Mouse (Mus musculus) forebrain, postnatal 0 days (tissue): ENCODE data around the gene Sprn. TPM values are rescaled to one million over a fixed set of nuclear protein-coding genes. Genes with fewer than 3 reads are reported as not detected.

ENCODE experiments used
- ATAC-seq: fragments of 200-750 bp; cut with Nextera tagmentation; 2 replicates; pipeline ENCODE4 v1.8.0; 2017; ENCODE audit warnings: mild to moderate bottlenecking, moderate library complexity
- DNase-seq: peaks from one replicate; pipeline ENCODE4 v3.0.0-alpha.2; 2015
- H3K27ac ChIP-seq: fragments of 300-500 bp; sonication (generic); 2 replicates; pipeline ENCODE4 v1.5.1; 2014; ENCODE audit warnings: low read depth, mild to moderate bottlenecking, antibody characterized with exemption, low read length, moderate library complexity, mixed read lengths
- H3K27me3 ChIP-seq: fragments of 300-500 bp; sonication (generic); 2 replicates; pipeline ENCODE4 v1.6.1; 2014; ENCODE audit warnings: mild to moderate bottlenecking, low read length, mixed read lengths; ENCODE audit not compliant: insufficient read depth
- H3K36me3 ChIP-seq: fragments of 300-500 bp; sonication (generic); 2 replicates; pipeline ENCODE4 v1.6.1; 2014; ENCODE audit warnings: mild to moderate bottlenecking, moderate library complexity; ENCODE audit not compliant: insufficient read depth
- H3K4me1 ChIP-seq: fragments of 300-500 bp; sonication (generic); 2 replicates; pipeline ENCODE4 v1.6.1; 2014; ENCODE audit warnings: antibody characterized with exemption; ENCODE audit not compliant: insufficient read depth
- H3K4me2 ChIP-seq: fragments of 300-500 bp; sonication (generic); 2 replicates; pipeline ENCODE4 v1.6.1; 2014; ENCODE audit warnings: low read depth, mild to moderate bottlenecking, moderate library complexity
- H3K4me3 ChIP-seq: fragments of 300-500 bp; sonication (generic); 2 replicates; pipeline ENCODE4 v1.5.1; 2014; ENCODE audit warnings: low read depth, low read length, mixed read lengths
- H3K9ac ChIP-seq: fragments of 300-500 bp; sonication (generic); 2 replicates; pipeline ENCODE4 v1.6.1; 2014; ENCODE audit warnings: mild to moderate bottlenecking
- H3K9me3 ChIP-seq: fragments of 300-500 bp; sonication (generic); 2 replicates; pipeline ENCODE4 v1.6.1; 2016; ENCODE audit warnings: low read length
- CTCF ChIP-seq: sonication (generic); IDR thresholded peaks from 2 replicates; pipeline ENCODE4 v1.5.1; 2016; ENCODE audit warnings: antibody characterized with exemption, control low read depth, low read depth
- WGBS: fragments of 180-500 bp; shearing (Covaris S2); extraction: QIAGEN DNeasy Blood & Tissue Kit; methylation state at CpG from one replicate; pipeline ENCODE4 v1.1.7; 2014; 5-methylcytosine and 5-hydroxymethylcytosine counted together
- polyA plus RNA-seq: library from polyadenylated mRNA; unstranded; fragments of >200 nt; fragmentation: Nextera tagmentation; extraction: Ambion mirVana; gene quantifications from 2 replicates; pipeline ENCODE4 v1.2.1, GENCODE M21; 2015
- total RNA-seq: library from RNA; depleted of rRNA; stranded (reverse); fragments of >200 nt; gene quantifications from 2 replicates; pipeline ENCODE4 v1.2.3, GENCODE M21; 2014

Sprn gene
- total and polyA plus RNA-seq, 2 experiments from 2014 or later, result 43.5 to 74.4 TPM

DNA sequence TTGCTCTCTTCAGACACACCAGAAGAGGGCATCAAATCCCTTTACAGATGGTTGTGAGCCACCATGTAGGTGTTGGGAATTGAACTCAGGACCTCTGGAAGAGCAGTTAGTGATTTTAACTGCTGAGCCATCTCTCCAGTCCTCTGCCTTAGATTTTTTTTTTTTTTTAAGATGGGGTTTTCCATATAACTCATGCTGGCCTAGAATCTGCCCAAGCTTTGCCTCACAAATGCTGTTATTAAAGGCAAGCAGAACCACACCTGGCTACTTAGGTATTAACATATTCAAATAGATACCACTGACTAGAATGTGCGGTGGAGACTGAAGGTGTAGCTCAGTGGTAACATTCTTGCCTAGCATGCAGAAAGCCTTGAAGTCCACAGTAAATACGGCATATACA lies 34.2 kb downstream of the Sprn start:
- H3K36me3 ChIP-seq, result no peaks in the 10 kb centered on the region

DNA sequence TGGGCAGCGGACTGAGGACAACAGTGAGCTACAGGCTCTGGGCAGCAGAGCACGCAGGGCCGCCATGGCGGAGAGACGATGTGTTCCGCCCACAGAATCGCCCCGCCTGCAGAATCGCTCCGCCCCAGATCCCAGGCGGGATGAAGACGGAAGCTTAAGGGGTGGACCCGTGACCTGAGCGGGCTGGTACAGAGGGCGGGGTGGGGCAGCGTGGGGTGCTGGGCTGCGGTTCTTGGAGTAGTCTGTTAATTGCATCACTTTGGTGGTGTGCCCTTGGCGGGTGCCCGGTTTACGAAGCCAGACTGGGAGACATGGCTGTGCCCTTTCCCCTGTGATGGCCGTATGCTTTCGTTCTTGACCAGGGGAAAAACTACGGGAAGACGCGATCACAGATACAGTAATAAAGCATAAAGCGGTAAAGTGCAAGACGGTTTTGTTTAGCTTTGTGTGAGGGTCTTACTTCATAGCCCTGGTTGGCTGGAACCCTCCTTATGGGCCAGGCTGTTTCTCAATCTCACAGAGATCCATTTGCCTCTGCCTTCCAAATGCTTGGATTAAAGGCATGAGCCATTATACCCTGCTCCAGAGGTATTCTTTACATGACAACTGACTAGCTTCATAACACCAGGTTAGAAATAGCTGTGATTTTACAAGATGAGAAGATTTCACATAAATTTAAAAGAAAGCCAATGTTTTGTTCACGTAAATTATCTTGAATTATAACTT lies 38.2 kb downstream of the Sprn start, which contains the start of gene Echs1:
Echs1 (minus strand) TSS at position 148 of the 726 bp plus-strand sequence.
- Histone ChIP-seq H3K4me3 (peak within 1 kb of the TSS; percentile 67), H3K4me1 (peaks cover 4% of the 10 kb centered on the region; the same call in 1 of the 2 replicates), H3K4me2 (peak within 1 kb of the TSS; percentile 76), H3K9ac (peak within 1 kb of the TSS; percentile 81), H3K27ac (peak within 1 kb of the TSS; percentile 68), H3K9me3 (no peaks in the 10 kb centered on the region), H3K27me3 (no peaks in the 10 kb centered on the region), H3K36me3 (peaks cover 10% of the 10 kb centered on the region)
- no peak for TF ChIP-seq CTCF
- ATAC-seq, result peak; percentile 96
- WGBS, result 4% methylated on average over 28 of the region's 28 CpGs
- peak; percentile 81 for DNase-seq

More for the DNA sequence above, 34.2 kb downstream of the Sprn start:
- Histone ChIP-seq H3K27ac (no peak overlapping the region), H3K9ac (no peak overlapping the region), H3K9me3 (no peaks in the 10 kb centered on the region), H3K4me2 (no peak overlapping the region), H3K27me3 (no peaks in the 10 kb centered on the region), H3K4me3 (no peak overlapping the region), H3K4me1 (peaks cover 7% of the 10 kb centered on the region; the same call in 1 of the 2 replicates)
- 92% methylated on average over 2 of the region's 2 CpGs for WGBS
- TF ChIP-seq CTCF, result no peak
- no peak for DNase-seq
- no peak for ATAC-seq

DNA sequence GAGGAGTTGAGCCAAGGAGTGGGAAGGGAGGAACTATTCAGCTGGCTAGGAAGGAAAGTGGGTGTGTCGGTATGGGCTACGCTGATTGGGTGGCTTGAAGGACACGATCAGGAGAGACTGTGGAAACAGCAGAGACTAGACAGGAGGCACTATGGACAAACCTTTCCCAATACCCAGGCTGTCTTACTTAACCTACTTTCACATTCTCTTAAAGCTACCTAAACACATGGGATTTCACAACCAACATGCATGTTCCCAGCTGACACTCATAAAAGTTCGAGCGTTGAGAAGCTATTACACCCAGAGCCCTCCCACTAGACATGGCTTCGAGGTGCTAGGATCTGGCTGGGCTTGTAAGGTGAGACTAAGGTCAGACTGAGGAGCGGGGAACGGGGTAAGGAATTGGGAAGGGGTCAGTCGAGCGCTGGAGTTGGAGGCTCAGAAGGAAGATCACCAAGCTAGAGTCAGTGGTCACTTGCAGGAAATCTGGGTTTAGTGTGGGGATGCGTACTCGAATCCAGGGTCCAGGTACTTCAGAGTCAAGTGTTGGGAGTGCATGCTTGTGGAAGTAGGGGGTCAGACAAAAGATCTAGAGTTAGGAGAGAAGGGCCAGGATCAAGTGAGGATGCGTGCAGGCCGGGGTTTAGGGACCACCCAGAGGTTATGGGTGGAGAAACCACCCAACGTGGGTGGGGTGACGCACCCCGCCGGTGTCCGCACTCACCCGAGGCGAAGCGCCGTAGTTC lies 38.9 kb downstream of the Sprn start, which contains the start of gene Paox:
Paox (plus strand) TSS at position 217 of the 746 bp plus-strand sequence.
- peak within 1 kb of the TSS; percentile 81 for H3K9ac ChIP-seq
- peak; percentile 71 for DNase-seq
- TF ChIP-seq CTCF, result peak; percentile 18; the same call in 1 of the 2 replicates
- peaks cover 15% of the 10 kb centered on the region for H3K36me3 ChIP-seq
- peak within 1 kb of the TSS; percentile 68 for H3K27ac ChIP-seq
- peak within 1 kb of the TSS; percentile 76 for H3K4me2 ChIP-seq
- ATAC-seq, result peak; percentile 79
- no peaks in the 10 kb centered on the region for H3K27me3 ChIP-seq
- 2% methylated on average over 23 of the region's 23 CpGs for WGBS
- peak within 1 kb of the TSS; percentile 67 for H3K4me3 ChIP-seq
- peaks cover 4% of the 10 kb centered on the region; the same call in 1 of the 2 replicates for H3K4me1 ChIP-seq
- no peaks in the 10 kb centered on the region for H3K9me3 ChIP-seq

GRCm38 (mm10) chr7:140111943-140112342 lies 42.7 kb downstream of the Sprn start:
- Histone ChIP-seq H3K4me1 (peaks cover under 1% of the 10 kb centered on the region; the same call in 1 of the 2 replicates), H3K27me3 (no peaks in the 10 kb centered on the region), H3K9ac (no peak overlapping the region), H3K36me3 (peaks cover 49% of the 10 kb centered on the region), H3K9me3 (no peaks in the 10 kb centered on the region), H3K4me3 (no peak overlapping the region), H3K27ac (no peak overlapping the region), H3K4me2 (no peak overlapping the region)
- ATAC-seq (no peak), DNase-seq (no peak)
- 56% methylated on average over 3 of the region's 3 CpGs for WGBS
- no peak for TF ChIP-seq CTCF

GRCm38 (mm10) chr7:140104009-140104408 lies 50.7 kb downstream of the Sprn start:
- Histone ChIP-seq H3K4me1 (no peaks in the 10 kb centered on the region), H3K36me3 (peaks cover 30% of the 10 kb centered on the region), H3K27ac (no peak overlapping the region), H3K9ac (no peak overlapping the region), H3K9me3 (no peaks in the 10 kb centered on the region), H3K27me3 (no peaks in the 10 kb centered on the region), H3K4me3 (no peak overlapping the region), H3K4me2 (no peak overlapping the region)
- 74% methylated on average over 4 of the region's 4 CpGs for WGBS
- DNase-seq, result no peak
- no peak for TF ChIP-seq CTCF
- no peak for ATAC-seq

GRCm38 (mm10) chr7:140101993-140102860 lies 52.5 kb downstream of the Sprn start, which contains the start of gene Fuom:
Fuom (minus strand) TSS chr7:140102441.
- peak; percentile 74 for DNase-seq
- WGBS, result 1% methylated on average over 30 of the region's 30 CpGs
- H3K4me1 ChIP-seq, result no peaks in the 10 kb centered on the region
- peak; percentile 92 for ATAC-seq
- no peak within 1 kb of the TSS for H3K27ac ChIP-seq
- peak within 1 kb of the TSS; percentile 56 for H3K4me2 ChIP-seq
- TF ChIP-seq CTCF, result no peak
- H3K4me3 ChIP-seq, result peak within 1 kb of the TSS; percentile 34
- H3K36me3 ChIP-seq, result peaks cover 13% of the 10 kb centered on the region; the same call in 1 of the 2 replicates
- no peaks in the 10 kb centered on the region for H3K27me3 ChIP-seq
- H3K9me3 ChIP-seq, result no peaks in the 10 kb centered on the region
- H3K9ac ChIP-seq, result peak within 1 kb of the TSS; percentile 49
